Mouse (Mus musculus) small intestine, adult 2 months (tissue): Measurements from ENCODE around the gene Arid3a.

Experiments used
- CTCF ChIP-seq: fragments of 200-500 bp; IDR thresholded peaks from 2 replicates; pipeline ENCODE4 v1.5.1; 2012; ENCODE audit warnings: low read depth, mild to moderate bottlenecking, control low read depth, inconsistent platforms, low read length, moderate library complexity, mixed read lengths; ENCODE audit not compliant: insufficient replicate concordance, insufficient read length; ENCODE audit errors: extremely low read depth
- POLR2A ChIP-seq: fragments of 200-500 bp; IDR thresholded peaks from 2 replicates; pipeline ENCODE4 v1.6.1; 2012; ENCODE audit warnings: low read depth, mild to moderate bottlenecking, control low read depth, inconsistent platforms, low read length, moderate library complexity

DNA sequence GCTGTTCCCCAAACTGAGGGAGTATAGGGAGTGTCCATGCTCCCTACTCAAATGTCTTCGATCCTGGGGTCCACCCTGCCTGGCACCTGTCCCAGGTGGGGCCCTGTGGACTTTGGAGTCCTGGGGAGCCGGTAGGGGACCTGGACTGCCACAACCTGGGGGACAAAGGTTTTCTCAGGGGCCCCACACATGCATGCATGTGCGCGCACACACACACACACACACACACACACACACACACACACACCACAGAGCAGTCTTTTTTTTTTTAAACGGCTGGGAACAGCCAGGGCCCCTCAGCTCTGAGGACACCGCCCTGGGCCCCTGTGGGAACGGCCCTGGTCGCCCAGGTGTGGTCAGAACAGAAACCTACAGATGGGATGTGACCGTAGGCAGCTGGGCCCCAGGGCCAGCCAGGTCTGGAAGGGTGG is 16.6 kb downstream of the Arid3a start:
- no peak for TF ChIP-seq CTCF
- TF ChIP-seq POLR2A: no peak
